Mouse (Mus musculus): ENCODE measurements around the gene Alpk1.

Alpk1 gene

DNA sequence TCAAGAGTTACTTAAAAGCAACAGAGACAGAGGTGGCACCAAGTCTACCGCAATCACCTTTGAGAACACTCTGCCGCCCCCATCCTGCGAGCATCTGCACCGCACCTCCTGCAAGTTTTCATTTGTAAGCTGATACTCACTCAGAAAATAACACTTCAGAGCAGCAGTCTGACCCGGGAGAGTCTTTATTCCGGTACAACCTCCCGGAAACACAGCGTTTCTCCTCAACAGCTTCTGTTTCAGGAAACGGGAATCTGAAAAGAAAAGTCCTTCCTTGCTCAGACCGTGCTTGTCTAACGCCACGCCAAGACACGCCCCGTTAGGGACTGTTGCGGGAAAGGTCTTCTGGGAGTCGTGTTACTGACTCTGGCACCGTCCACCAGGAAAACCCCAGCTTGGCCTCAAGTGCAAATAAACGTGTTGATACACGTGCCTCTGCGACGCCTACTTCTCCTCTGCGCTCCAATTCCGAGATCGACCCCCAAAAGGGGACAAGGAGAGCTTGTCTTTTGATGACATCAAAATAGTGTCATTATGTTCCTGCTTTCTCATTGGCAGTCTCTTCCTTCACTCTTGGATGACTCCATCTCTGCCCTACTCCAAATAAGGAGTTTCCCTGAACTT is at the start of gene Alpk1:
Gene Alpk1 (minus strand): TSS at position 507 of the 624 bp plus-strand sequence.
- peak in 1 of 2 experiments; percentile 40 for DNase-seq (ENCODE audit: low spot score in 2 of 2)

DNA sequence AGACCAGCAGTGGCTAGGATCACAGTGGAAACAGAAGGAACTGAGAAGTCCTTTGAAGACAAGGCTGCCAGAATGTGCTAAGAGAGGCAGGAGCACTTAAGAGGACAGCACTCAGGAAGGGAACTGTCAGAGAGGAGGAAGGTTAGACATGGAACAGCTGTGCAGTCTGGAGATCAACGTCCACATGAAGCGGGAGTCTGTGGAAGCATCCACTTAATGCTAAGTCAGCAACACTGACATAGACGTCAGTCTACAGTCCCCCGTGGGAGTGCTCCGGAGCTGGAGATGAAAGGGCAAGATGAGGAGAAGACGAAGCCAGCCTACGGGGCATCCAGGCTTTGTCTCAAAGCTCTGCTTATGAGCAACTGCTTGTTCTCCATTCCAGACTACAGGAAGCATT is 46.8 kb upstream of the Alpk1 start:
- DNase-seq (ENCODE audit: low spot score in 2 of 2): no peak

DNA sequence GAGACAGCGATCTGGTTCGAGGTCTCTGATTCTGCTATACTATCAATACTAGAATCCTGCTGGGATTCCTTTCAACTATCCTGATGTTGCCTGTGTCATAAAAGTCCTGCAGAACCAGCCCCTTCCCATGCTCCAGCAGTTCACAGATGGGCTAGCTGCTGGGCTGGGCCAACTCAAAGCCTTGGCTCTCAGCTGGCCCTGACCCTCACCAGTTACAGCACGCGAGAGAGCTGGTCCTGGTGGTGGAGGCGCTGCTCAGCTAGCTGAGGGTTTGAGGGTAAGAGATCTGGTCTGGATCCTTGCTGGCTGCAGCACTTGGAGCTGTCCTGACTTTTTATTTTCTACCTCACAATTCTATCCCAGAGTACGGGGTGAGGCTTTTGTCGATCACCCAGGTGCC is 46.2 kb upstream of the Alpk1 start:
- no peak for DNase-seq (ENCODE audit: low spot score in 2 of 2)

DNA sequence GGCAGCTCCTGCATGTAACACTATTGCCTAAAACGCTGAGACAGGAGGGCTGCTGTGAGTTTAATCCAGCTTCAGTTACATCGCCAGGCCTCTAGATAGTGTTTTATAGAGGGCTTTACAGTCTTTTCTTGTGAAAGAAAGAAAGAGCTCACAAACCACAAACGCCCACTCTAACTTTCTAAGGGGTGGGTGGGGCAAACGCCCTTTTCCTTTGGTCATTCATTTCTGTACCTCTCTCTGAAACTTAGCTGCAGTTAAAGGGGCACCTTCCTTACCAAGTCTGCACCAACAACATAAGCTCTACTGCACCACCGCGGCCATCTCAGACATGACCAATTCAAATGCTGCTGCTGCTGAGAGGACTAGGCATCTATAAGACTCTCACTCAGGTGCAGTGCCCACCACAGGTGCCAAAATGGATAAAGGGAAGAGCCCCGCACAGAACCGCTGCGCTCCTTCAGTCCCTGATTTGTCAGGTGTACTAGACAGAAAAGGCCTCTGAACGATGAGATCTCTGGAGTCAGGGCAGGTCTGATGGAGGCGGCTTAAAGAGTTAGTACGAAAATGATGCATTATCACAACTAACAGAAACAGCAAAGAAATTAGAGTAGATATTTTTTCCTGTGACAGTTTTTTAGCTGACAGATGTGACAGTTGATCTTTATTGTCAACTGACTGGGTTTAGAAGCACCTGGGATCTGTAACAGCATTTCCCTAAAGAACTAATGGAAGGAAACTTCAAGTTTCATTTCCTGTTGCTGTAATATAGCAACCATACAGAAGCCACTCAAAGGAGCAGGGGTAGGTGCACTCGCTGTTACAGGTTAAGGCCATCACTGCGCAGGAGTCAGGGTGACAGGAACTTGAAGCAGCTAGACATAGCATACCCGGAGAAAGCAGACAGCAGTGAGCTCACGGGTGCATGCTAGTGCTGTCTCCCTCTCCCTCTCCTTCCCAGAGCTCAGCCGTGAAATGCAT is 43.8 kb upstream of the Alpk1 start:
- no peak for DNase-seq (ENCODE audit: low spot score in 2 of 2)

DNA sequence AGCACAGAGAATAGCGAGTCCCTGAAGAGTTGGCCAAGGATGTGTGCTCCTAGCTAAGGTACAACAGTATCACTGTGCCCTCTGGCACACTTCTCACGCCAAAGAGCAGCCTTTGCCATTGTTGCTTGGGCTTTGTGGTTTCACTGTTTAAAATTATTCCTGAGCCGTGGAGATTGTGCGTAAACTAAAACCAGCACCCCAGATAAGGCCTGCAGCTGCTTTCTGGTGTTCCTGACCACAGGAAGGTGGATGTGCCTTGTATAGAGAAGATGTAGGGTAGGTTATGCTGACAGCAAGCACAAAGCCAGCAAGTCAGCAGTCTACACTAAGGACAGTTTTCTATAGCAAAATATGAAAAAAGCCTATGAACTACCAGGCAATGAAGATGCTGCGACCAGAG is 40.9 kb upstream of the Alpk1 start:
- DNase-seq (ENCODE audit: low spot score in 2 of 2): no peak

DNA sequence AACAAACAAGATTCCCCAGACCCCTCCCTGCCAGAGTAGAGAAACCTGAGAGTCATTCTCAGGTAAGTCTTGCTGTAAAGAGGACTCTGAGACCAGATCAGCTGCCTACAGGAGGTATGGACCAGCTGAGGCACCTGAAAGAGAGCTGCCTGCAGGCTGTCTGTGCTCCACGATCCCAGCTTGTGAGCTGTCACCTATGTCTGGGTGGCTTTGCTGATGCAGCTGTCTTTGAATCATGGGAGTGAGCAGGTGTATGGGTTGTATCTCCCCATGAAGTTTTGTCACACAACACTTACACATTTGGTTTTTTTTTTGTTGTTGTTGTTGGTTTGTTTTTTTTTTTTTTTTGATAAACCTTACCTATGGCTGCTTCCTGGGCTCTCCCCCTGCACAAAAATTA is 40.1 kb upstream of the Alpk1 start:
- DNase-seq (ENCODE audit: low spot score in 2 of 2): no peak

DNA sequence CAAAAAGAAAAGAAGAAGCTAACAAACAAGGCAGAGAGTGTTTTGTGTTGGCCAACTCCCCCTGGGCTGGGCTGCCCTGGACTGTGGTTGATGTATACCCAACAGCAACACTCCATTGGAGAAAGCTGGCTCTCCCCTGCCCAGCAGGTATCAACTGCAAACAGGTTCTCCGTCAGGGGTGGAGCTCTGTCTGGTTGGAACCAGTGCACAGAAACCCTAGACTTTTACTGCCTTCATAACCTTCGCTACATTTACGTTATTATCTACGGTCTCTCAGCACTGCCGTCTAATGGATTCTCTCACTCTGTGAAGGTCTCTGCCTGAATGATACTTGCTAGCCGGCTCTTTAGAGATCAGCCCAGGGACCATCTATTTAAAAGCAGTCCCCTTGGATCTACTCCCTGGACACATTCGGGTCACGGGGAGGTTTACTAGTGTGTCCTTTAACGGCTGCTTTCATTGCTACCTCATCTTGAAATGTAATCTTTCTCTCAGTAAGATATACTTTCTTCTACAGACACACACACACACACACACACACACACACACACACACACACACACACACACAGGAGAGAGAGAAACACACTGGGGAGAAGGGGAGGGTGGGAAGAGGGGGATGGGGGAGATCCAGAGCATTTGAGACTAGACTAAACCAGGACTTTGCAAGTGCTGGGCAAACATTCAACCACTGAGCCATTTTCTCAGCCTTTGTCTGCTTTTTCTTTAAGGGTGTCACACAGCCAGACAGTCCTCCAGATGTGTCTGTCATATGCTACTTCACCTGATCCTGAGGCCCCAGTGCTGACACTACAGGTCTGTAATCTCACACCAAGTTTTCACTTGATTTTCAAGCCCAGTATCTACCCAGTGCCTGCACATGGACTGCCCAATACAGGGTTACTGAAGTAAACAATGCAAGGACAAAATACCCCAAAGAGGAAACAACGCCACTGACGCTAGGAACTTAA is 38.7 kb upstream of the Alpk1 start:
- no peak for DNase-seq (ENCODE audit: low spot score in 2 of 2)

DNA sequence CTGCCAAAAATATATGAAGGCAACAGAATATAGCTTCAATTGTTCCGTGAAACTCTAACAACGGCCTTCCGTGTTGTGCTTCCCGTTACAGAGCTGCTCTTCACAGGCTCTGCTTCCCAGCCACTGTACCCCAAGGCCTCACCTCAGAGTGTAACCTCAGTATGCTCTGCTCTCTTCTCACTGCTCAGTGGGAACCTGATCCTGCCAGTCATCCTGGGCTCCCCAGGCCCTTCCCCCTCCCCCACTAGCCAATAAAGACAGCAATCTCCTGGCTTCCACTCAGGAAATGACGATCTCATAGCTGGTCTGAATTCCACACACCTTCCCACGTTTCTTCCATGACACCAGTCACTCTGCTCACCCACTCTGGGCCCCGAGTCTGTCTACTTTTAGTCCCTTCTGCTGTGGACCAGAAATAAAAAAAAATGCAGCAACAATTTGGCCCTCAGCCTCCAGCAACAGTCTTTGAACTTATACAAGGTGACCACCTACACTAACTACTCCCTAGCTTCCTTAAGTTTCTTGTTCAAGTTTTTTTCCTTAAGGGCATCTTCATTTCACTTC is 36.9 kb upstream of the Alpk1 start:
- no peak for DNase-seq (ENCODE audit: low spot score in 2 of 2)

DNA sequence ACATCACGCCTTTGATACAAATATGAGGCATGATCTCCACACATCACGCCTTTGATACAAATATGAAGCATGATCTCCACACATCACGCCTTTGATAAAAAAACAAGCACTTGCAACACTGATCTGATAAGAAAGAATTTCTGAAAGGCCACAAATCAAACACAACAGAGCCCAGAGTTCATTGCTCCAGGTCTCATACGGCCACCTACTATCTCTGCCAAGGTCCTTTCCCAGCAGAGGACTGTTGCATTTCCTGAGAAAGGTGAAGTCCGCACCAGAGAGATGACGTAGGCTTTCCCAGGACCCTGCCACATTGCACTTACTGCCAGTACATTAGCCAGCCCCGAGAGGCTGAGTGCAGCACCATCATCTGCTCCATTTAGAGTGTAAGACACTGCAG is 28.8 kb upstream of the Alpk1 start:
- DNase-seq (ENCODE audit: low spot score in 2 of 2): no peak

DNA sequence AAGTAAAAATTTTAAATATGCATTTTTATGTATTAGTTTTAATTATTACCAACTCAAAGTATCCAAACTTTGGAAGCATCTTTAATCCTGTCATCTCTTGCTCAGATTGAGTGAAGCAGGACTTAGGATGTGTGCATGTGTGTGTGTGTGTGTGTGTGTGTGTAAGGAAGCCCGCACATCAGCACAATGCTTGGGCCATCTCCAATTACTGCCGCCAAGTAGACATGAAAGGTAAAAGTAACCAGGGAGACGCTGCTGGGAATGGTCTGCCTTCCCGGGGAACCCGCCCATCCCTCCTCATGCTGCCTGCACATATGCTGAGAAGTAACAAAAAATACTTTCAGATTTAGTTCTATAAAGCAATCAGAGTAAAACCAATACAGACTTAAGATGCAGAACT is 27.5 kb upstream of the Alpk1 start:
- DNase-seq (ENCODE audit: low spot score in 2 of 2): no peak

DNA sequence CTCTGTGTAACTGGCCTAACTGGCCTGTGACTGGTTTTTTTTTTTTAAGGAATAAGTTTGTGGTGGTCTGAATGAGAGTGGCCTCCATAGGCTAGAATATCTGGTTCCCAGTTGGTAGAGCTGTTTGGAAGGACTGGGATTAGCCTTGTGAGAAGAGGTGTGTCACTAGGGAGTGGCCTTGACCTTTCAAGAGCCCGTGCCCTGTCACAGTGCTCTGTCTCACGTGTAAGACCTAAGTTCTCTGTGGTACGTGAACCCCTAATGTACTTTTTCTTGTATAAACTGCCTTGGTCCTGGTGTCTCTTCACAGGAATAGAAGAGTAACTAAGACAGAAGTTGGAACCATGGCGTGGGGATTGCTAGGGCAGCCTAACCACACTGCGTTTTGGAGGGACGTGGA is 25.7 kb upstream of the Alpk1 start:
- no peak for DNase-seq (ENCODE audit: low spot score in 2 of 2)

DNA sequence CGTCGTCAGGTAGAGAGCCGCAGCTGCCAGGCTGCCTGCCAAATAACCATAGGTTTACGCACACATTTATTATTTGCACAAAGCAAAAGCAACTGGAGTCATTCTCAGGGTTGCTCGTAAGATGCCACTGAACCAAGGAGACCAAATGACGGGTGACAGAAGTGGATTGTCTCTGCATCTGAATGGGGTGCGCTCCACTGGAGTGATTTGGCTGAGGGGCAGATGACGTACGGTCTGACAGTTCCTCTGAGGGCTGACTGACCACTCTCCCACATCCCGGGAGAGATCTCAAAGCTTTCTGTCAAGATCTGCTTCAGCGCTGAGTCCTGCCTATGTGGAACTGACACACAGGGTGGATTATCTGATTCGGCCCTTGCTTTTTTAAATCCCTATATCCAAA is 24.7 kb upstream of the Alpk1 start:
- DNase-seq (ENCODE audit: low spot score in 2 of 2): no peak

DNA sequence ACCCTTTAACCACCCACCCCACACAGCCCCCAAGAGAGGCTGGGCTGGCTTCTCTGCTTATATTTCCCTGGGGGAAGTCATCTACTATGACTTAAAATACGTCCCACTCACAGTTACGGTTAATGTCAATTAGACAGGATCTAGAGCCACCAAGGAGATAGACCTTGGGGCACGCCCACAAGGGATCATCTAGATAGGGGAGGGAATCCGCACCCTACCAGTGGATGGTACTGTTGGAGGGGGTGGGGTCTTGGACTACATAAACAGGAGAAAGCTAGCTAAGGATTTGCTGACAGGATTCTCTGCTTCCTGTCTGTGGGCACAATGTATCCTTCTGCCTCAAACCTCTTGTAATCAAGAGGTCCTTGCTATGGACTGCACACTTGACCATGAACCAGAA is 24.1 kb upstream of the Alpk1 start:
- DNase-seq (ENCODE audit: low spot score in 2 of 2): no peak

DNA sequence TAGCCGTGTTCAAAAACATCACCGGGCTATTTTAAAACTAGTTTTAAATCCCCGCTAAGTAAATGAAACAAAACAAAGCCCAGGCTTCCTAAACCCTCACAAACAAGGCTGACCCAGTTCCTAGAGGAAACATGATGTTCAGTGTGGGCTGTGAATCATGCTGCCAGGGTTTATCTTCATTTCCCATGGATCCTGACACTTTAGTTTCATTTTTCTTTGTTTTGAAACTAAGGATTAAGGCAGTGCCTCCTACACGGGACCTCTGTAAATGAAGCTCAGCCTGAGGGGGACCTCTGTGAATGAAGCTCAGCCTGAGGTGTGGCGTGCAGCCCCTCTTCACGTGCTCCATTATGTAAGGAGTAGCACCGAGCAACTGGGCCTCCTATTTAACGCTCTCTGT is 22.5 kb upstream of the Alpk1 start:
- DNase-seq (ENCODE audit: low spot score in 2 of 2): no peak

DNA sequence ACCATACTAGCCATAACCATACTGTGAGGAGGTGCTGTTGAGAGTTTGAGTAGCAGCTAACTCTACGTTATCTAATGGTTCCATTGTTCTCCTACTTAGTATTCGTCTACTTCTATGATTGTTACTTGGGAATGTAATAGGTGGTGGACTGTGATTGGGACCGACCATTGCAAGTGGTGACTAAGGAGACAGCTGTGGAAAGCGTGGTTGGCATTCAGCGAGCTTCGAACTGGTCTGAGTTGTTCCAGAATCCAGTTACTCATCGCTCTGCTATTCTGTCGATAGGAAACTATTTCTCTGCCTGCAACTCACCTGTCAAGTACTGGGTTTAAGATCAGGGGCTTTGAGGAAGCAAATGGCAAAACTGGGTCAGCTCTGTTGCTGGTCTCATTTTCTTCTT is 20.8 kb upstream of the Alpk1 start:
- DNase-seq (ENCODE audit: low spot score in 2 of 2): no peak

DNA sequence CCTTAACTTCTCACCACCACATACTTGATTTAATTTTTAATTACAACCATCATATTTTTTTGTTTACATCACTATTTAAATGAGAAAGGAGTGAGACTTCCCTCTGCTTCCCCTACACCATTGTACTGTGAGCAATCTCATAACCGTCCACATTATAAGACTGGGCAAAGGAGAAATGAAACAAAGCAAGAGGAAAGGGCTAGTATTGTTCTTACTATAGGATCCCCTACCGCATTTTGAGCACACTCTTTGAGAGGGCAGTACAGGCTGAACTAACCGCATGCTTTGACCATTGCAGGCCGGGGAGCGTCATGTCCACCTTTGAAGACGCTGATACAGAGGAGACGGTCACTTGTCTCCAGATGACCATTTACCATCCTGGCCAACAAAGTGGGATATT is 15.9 kb upstream of the Alpk1 start:
- DNase-seq (ENCODE audit: low spot score in 2 of 2): no peak

DNA sequence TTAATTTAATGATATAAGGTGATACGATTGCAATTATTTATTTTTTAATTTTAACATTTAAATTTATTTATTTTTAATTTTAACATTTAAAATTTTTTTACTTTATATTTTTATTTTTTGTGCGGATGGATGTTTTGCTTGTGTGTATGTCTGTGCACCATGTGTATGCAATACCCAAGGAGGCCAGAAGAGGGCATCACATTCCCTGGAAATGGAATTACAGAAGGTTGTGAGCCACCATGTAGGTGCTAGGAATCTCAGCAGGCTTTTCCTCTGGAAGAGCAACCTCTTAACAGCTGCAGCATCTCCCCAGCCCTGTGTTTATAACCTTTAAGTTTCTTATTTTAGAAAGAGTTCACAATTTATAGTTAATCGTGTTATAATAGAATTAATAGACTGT is 15.4 kb upstream of the Alpk1 start:
- no peak for DNase-seq (ENCODE audit: low spot score in 2 of 2)

DNA sequence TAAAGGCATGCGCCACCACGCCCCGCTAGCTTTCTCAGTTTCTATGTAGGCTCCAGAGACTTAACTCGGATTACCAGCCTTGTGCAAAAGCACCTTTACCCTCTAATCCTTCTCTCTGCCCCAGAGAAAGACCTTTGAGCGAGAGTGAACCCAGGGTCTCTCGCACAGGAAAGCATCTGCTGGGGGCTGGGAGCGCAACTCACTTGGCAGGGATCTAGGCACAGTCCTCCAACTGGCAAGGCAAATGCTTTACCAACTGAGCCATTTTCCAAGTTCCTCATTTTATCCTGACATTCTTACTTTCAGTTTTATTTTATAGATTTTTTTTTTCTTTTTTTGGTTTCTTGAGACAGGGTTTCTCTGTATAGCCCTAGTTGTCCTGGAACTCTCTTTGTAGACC is 12.7 kb upstream of the Alpk1 start:
- no peak for DNase-seq (ENCODE audit: low spot score in 2 of 2)

DNA sequence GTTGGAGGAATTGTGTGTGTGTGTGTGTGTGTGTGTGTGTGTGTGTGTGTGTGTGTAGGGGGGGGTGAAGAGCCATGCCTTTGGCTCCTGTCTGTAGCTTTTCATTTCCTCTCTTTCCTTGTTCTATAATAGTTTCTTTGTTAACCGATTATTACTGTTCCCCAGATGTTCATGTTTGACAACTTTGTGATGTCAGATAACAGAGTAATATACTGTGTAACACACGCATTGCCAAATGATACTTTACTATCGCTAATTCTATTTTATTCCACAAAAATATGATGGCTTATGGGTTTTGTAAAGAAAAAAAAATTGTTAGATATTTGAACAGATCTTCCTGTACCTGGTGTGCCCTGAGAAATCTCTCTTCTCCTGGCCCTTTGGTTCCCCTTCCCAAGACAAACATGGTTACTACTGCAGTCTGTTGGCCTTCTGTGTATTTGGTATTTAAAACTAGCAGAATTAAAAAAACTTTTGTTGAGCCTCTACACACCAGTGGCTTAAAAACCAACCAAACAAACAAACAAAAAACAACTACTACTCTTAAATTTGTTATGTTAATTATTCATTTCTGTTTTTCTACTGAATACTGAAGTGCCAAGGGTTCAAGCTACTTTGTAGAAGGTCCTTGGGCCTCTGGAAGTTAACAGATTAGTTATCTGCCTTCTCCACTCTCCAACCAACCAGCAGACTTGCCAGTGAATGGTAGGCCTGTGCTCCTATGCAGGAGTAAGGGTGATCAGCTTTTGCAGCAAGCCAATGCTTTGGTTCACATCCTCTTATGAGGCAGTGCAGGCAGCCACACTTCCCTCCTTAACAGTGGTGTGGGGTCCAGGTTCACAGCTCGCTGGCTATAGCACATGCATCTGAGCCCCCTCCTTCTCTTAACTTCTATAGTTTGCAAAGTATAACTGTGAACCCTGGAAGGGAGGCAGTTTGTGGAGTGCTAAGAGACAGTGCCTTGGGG is 11.6 kb upstream of the Alpk1 start:
- no peak for DNase-seq (ENCODE audit: low spot score in 2 of 2)

DNA sequence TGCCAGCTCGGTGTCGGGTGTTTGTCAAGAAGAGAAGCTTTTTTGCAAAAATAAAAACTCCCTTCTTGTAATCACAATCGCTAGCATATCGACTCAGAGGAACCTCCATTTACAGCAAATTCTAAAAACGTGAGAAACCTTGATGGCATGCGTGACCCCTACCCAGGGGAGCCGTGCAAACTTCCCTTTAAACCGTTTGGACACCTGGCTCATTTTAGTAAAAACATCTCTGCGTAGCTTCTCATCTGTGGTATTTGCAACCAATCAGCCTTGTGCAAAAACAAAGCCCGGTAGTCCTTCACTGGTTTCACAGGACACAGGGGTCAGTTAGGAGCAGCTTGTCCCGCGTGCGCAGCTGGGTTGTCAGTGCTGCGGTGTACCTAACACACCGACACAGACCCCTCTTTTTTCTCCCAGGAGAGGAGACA is 10.7 kb upstream of the Alpk1 start:
- no peak for DNase-seq (ENCODE audit: low spot score in 2 of 2)

All from frontal cortex, postnatal 14 days (tissue).